Mouse (Mus musculus): ENCODE results near the gene Slc15a2. TPM values are rescaled to one million over a fixed set of nuclear protein-coding genes. Genes with fewer than 3 reads are reported as not detected.

The Slc15a2 gene
- 4.9 and 6.6 TPM in 2 replicates for polyA plus RNA-seq (2015; fragmentation: Nextera tagmentation; extraction: Ambion mirVana)

- Histone ChIP-seq H3K4me1 (replicated peaks) (0 out of 2 replicates have a peak, but pooled peaks cover 4% of the 10 kb centered on the region), H3K9me3 (no peaks in the 10 kb centered on the region), H3K27ac (no peak within 1 kb of the TSS), H3K27me3 (replicated peaks) (no peaks in the 10 kb centered on the region), H3K4me3 (replicated peaks) (no peak within 1 kb of the TSS), H3K4me2 (replicated peaks) (peak within 1 kb of the TSS; percentile 34), H3K9ac (no peak within 1 kb of the TSS), H3K36me3 (no peaks in the 10 kb centered on the region)
- WGBS, result 55% methylated on average over 10 of the region's 10 CpGs
- no peak for ATAC-seq
These were observed at the start of gene Slc15a2 for GRCm38 (mm10) chr16:36784594-36785313. Slc15a2 (minus strand) TSS chr16:36784962.

- peak; percentile 19; the same call in 1 of the 2 replicates for ATAC-seq
- H3K9ac ChIP-seq, result peak overlapping the region; percentile 82
These were observed 44.1 kb upstream of the Slc15a2 start for GRCm38 (mm10) chr16:36828820-36829219.

DNA sequence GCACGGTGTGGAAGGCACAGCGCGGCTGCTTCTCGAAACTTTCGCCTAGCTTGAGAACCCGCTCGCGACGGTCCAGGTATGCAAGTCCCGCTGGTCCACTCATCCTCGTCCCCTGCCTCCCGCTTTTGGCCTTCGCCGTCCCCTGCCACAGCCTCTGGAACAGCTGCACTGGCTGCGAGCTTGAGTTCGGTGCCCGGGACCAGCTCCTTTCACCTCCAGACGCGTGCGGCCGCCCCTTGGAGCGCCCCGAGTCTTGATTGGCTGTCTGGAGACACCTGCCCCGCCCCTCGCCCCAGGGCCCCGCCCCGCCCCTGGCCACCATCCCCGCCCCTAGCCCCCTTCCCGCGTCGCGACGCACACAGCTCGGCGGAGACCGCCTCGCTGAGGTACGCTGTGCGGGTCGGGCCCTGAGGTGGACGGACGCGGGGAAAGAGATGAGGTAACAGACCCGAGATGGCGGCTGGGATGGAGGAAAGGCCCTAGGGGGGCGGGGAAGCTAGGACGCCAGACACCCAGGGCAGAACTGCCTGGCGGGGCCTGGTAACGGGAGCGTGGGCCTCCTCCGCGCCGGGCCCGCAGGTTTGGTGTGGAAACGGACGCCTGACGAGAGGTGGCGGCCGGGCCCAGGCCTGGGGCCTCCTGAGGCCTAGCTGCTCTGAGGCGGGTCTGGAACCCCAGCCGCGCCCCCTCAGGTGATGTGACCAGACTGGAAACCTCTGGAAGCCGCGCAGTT lies 43.5 kb upstream of the Slc15a2 start, which contains the start of gene Iqcb1:
Gene Iqcb1 (plus strand): TSS at position 332 of the 733 bp plus-strand sequence.
- Histone ChIP-seq H3K9ac (peak within 1 kb of the TSS; percentile 82), H3K27ac (peak within 1 kb of the TSS; percentile 49; the same call in 1 of the 2 replicates), H3K4me2 (replicated peaks) (peak within 1 kb of the TSS; percentile 89), H3K36me3 (no peaks in the 10 kb centered on the region), H3K9me3 (no peaks in the 10 kb centered on the region), H3K4me3 (replicated peaks) (peak within 1 kb of the TSS; percentile 74), H3K4me1 (replicated peaks) (0 out of 2 replicates have a peak, but pooled peaks cover 3% of the 10 kb centered on the region), H3K27me3 (replicated peaks) (no peaks in the 10 kb centered on the region)
- ATAC-seq, result peak; percentile 100
- under 1% methylated on average over 64 of the region's 64 CpGs for WGBS

More at GRCm38 (mm10) chr16:36828820-36829219, 44.1 kb upstream of the Slc15a2 start:
- Histone ChIP-seq H3K27me3 (replicated peaks) (no peaks in the 10 kb centered on the region), H3K4me3 (replicated peaks) (peak overlapping the region; percentile 74), H3K9me3 (no peaks in the 10 kb centered on the region), H3K27ac (no peak overlapping the region), H3K36me3 (no peaks in the 10 kb centered on the region), H3K4me2 (replicated peaks) (peak overlapping the region; percentile 89), H3K4me1 (replicated peaks) (0 out of 2 replicates have a peak, but pooled peaks cover 3% of the 10 kb centered on the region)
- 5% methylated on average over 11 of the region's 11 CpGs for WGBS

DNA sequence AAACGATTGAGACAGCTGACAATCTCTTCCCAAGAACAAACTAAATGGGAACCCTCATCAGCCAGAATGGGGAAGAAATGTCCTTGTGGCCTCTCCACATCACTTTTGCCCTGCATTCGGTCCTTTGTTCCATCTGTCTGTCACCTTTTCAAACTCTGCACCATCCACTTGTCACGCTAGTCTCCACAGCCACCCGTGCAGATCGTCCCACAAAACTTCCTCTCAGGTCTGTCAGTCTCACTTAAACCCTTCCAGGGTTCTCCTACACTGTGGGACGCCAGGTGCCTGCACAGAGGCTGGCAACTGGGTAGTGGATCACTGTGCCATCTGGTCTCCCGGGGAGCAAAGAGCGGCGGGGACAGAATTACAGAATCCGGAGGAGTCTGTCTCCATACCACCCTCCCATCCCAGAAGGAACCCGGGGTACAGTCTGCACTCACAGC lies 42.9 kb upstream of the Slc15a2 start:
- no peaks in the 10 kb centered on the region for H3K36me3 ChIP-seq
- peak overlapping the region; percentile 89 for H3K4me2 ChIP-seq (replicated peaks)
- peak overlapping the region; percentile 45 for H3K9ac ChIP-seq
- no peaks in the 10 kb centered on the region for H3K9me3 ChIP-seq
- H3K4me3 ChIP-seq (replicated peaks), result peak overlapping the region; percentile 74
- 7% methylated on average over 11 of the region's 11 CpGs for WGBS
- 0 out of 2 replicates have a peak, but pooled peaks cover 3% of the 10 kb centered on the region for H3K4me1 ChIP-seq (replicated peaks)
- no peak for ATAC-seq
- H3K27me3 ChIP-seq (replicated peaks), result no peaks in the 10 kb centered on the region
- no peak overlapping the region for H3K27ac ChIP-seq

DNA sequence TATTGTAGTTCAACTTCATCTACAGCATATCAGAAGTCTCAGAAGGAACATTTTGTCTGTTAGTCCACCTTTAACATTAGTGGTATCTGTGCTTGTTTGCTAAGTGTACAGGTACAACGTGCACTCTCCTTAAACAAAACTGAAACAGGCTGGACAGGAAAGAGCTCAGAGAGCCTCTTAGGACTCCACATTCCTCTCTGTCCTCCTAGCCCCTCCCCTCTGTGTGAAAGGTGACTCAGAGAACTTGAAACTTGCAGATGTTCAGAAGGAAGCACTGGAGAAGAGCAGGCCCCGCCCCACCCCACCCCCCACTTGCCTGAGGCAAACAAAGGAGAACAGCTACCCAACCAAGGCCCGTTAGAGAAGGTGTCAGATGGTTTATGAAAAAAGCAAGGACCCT lies 36.7 kb upstream of the Slc15a2 start:
- Histone ChIP-seq H3K27me3 (replicated peaks) (no peaks in the 10 kb centered on the region), H3K9ac (no peak overlapping the region), H3K27ac (no peak overlapping the region), H3K4me2 (replicated peaks) (0 out of 2 replicates have a peak overlapping the region, but pooled peaks have one; percentile 28), H3K36me3 (no peaks in the 10 kb centered on the region), H3K9me3 (no peaks in the 10 kb centered on the region), H3K4me1 (replicated peaks) (0 out of 2 replicates have a peak, but pooled peaks cover 4% of the 10 kb centered on the region), H3K4me3 (replicated peaks) (no peak overlapping the region)
- ATAC-seq, result peak; percentile 90
- WGBS, result 2% methylated on average over 3 of the region's 3 CpGs

- ATAC-seq, result no peak
- H3K4me3 ChIP-seq (replicated peaks), result no peak overlapping the region
- no peak overlapping the region for H3K27ac ChIP-seq
- H3K36me3 ChIP-seq, result no peaks in the 10 kb centered on the region
- 0 out of 2 replicates have a peak, but pooled peaks cover 4% of the 10 kb centered on the region for H3K4me1 ChIP-seq (replicated peaks)
- WGBS, result 74% methylated on average over 3 of the region's 3 CpGs
- no peaks in the 10 kb centered on the region for H3K9me3 ChIP-seq
- H3K9ac ChIP-seq, result no peak overlapping the region
- no peaks in the 10 kb centered on the region for H3K27me3 ChIP-seq (replicated peaks)
- no peak overlapping the region for H3K4me2 ChIP-seq (replicated peaks)
These were observed 36.0 kb upstream of the Slc15a2 start for GRCm38 (mm10) chr16:36820747-36821146.

GRCm38 (mm10) chr16:36820016-36820415 lies 35.3 kb upstream of the Slc15a2 start:
- ATAC-seq, result no peak
- WGBS, result 77% methylated on average over 6 of the region's 6 CpGs

DNA sequence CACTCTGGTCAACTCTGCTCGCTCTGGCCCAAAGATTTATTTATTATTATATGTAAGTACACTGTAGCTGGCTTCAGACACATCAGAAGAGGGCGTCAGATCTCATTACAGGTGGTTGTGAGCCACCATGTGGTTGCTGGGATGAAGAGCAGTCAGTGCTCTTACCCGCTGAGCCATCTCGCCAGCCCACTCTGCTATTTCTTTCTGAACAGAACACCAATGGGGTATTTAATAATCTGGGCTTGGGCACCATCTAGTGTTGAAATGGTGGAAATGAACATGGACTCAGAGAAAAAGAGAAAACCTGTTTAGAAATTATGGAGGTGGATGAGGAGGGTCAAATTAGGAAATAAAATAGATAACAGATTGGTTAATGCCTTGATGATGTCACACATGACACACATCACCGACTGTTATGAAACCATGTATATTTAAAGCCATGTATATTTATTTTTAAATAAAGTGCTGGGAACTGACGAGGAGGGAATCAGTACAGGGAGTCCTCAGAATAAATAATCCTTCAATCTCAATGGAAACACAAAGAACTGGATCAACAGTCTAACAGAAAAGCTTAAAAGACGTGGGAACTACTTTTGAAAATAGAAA lies 32.7 kb upstream of the Slc15a2 start:
- Histone ChIP-seq H3K27me3 (replicated peaks) (no peaks in the 10 kb centered on the region), H3K9ac (no peak overlapping the region), H3K4me2 (replicated peaks) (no peak overlapping the region), H3K36me3 (no peaks in the 10 kb centered on the region), H3K27ac (no peak overlapping the region), H3K4me1 (replicated peaks) (0 out of 2 replicates have a peak, but pooled peaks cover 4% of the 10 kb centered on the region), H3K4me3 (replicated peaks) (no peak overlapping the region), H3K9me3 (no peaks in the 10 kb centered on the region)
- peak; percentile 84 for ATAC-seq
- 15% methylated on average over 7 of the region's 7 CpGs for WGBS

More at GRCm38 (mm10) chr16:36820016-36820415, 35.3 kb upstream of the Slc15a2 start:
- H3K36me3 ChIP-seq, result no peaks in the 10 kb centered on the region
- no peaks in the 10 kb centered on the region for H3K27me3 ChIP-seq (replicated peaks)
- H3K9me3 ChIP-seq, result no peaks in the 10 kb centered on the region
- H3K4me3 ChIP-seq (replicated peaks), result no peak overlapping the region
- H3K9ac ChIP-seq, result no peak overlapping the region
- H3K4me1 ChIP-seq (replicated peaks), result 0 out of 2 replicates have a peak, but pooled peaks cover 4% of the 10 kb centered on the region
- no peak overlapping the region for H3K27ac ChIP-seq
- H3K4me2 ChIP-seq (replicated peaks), result no peak overlapping the region

GRCm38 (mm10) chr16:36816916-36817315 lies 32.2 kb upstream of the Slc15a2 start:
- H3K4me1 ChIP-seq (replicated peaks), result 0 out of 2 replicates have a peak, but pooled peaks cover 4% of the 10 kb centered on the region
- ATAC-seq, result peak; percentile 26
- H3K9ac ChIP-seq, result no peak overlapping the region
- H3K27me3 ChIP-seq (replicated peaks), result no peaks in the 10 kb centered on the region
- H3K4me3 ChIP-seq (replicated peaks), result no peak overlapping the region
- H3K36me3 ChIP-seq, result no peaks in the 10 kb centered on the region
- no peak overlapping the region for H3K4me2 ChIP-seq (replicated peaks)
- no peaks in the 10 kb centered on the region for H3K9me3 ChIP-seq
- no peak overlapping the region for H3K27ac ChIP-seq

DNA sequence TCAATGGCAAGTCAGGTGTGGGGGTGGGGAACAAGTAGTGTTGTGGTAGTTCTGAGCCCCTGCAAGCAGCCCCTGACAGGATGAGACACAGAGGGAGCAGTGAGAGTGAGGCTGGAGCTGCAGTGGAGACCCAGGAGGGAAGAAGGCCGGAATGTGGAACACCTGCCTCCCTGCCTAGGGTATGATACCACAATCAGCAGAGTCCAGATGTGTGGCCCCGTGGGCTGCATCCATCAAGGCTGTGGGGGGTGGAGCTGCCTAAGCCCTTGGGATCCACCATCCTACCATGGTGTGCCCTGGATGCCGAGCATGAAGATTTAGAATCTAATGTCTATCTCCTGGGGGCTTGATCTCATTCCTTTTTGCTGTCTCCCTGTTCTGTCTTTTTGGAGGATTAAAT lies 28.9 kb upstream of the Slc15a2 start:
- H3K4me3 ChIP-seq (replicated peaks), result no peak overlapping the region
- no peak overlapping the region for H3K9ac ChIP-seq
- H3K4me2 ChIP-seq (replicated peaks), result no peak overlapping the region
- no peaks in the 10 kb centered on the region for H3K9me3 ChIP-seq
- no peaks in the 10 kb centered on the region for H3K27me3 ChIP-seq (replicated peaks)
- no peaks in the 10 kb centered on the region for H3K4me1 ChIP-seq (replicated peaks)
- H3K36me3 ChIP-seq, result no peaks in the 10 kb centered on the region
- H3K27ac ChIP-seq, result no peak overlapping the region
- no peak for ATAC-seq
- 63% methylated on average over 3 of the region's 3 CpGs for WGBS

DNA sequence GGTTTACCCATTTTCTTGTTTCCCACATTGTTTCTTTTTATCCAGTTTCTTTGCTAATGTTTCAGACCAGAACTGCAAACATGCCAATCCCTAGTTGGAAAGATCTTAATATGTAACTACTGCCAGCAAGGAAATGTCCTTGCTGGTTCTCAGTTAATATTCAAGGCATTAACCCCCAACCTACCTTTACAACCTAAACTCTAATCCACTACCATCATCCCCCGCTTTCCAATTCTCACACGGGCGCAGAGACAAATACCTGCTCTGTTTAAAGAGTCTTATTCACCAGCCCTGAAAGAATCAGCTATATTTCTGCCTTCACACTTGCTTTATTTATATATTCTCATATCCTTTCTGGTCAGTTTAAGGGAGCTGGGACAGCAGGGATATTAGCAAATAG lies 23.9 kb upstream of the Slc15a2 start:
- no peak overlapping the region for H3K27ac ChIP-seq
- H3K36me3 ChIP-seq, result no peaks in the 10 kb centered on the region
- H3K4me1 ChIP-seq (replicated peaks), result no peaks in the 10 kb centered on the region
- no peak for ATAC-seq
- no peak overlapping the region for H3K4me3 ChIP-seq (replicated peaks)
- no peak overlapping the region for H3K9ac ChIP-seq
- H3K4me2 ChIP-seq (replicated peaks), result no peak overlapping the region
- no peaks in the 10 kb centered on the region for H3K9me3 ChIP-seq
- 65% methylated on average over 3 of the region's 3 CpGs for WGBS
- H3K27me3 ChIP-seq (replicated peaks), result no peaks in the 10 kb centered on the region

- H3K36me3 ChIP-seq, result no peaks in the 10 kb centered on the region
- H3K27me3 ChIP-seq (replicated peaks), result no peaks in the 10 kb centered on the region
- no peak overlapping the region for H3K9ac ChIP-seq
- H3K4me3 ChIP-seq (replicated peaks), result no peak overlapping the region
- H3K9me3 ChIP-seq, result no peaks in the 10 kb centered on the region
- H3K4me2 ChIP-seq (replicated peaks), result no peak overlapping the region
- H3K27ac ChIP-seq, result no peak overlapping the region
- no peaks in the 10 kb centered on the region for H3K4me1 ChIP-seq (replicated peaks)
- WGBS, result 83% methylated on average over 3 of the region's 3 CpGs
- no peak for ATAC-seq
These were observed 17.6 kb upstream of the Slc15a2 start for GRCm38 (mm10) chr16:36802361-36802760.
